9 mouse cellular contexts compared by ENCODE assay signal in genomic region chr11:118999361-118999804, GRCm38 (mm10). TPM values are rescaled to one million over a fixed set of nuclear protein-coding genes. Genes with fewer than 3 reads are reported as not detected.
DNase-seq lines count a peak whose midpoint lies in the region; ATAC-seq lines count a peak whose summit lies in the region.
"Had no signal": no experiment of that assay in that cellular context is flagged by ENCODE, and none has a peak within 500 bp of the region (broad histone marks: within the 10 kb centered on the region; RNA-seq: fewer than 3 reads in every experiment).

No protein-coding gene starts in this region.

- no peak for ATAC-seq in heart, embryonic 11.5 days (replicated peaks; ENCODE audit: insufficient number of reproducible peaks, low FRiP score, low TSS enrichment)
- ATAC-seq in embryonic facial prominence, embryonic 13.5 days (ENCODE audit: insufficient number of reproducible peaks, insufficient read depth, low FRiP score, low TSS enrichment, low read depth), result no peak
- ATAC-seq in neural tube, embryonic 14.5 days (ENCODE audit: low read depth), result peak; percentile 57
- no peak for ATAC-seq in erythroid progenitor cell, adult 5-6 weeks (replicated peaks; ENCODE audit: low FRiP score, poor library complexity, severe bottlenecking)

- H3K27ac ChIP-seq in heart, embryonic 11.5 days (ENCODE audit: low read depth, low read length), result no peak overlapping the region
- no peak overlapping the region for H3K27ac ChIP-seq in embryonic facial prominence, embryonic 13.5 days
- peak overlapping the region; percentile 78 for H3K27ac ChIP-seq in neural tube, embryonic 14.5 days (ENCODE audit: low read depth, low read length)

- no peaks in the 10 kb centered on the region for H3K4me1 ChIP-seq in heart, embryonic 11.5 days (ENCODE audit: control insufficient read depth, insufficient read depth, low read length)
- peaks cover 25% of the 10 kb centered on the region for H3K4me1 ChIP-seq in embryonic facial prominence, embryonic 13.5 days
- H3K4me1 ChIP-seq in neural tube, embryonic 14.5 days (ENCODE audit: control insufficient read depth, insufficient read depth, low read length), result peaks cover 15% of the 10 kb centered on the region

- H3K9me3 ChIP-seq in heart, embryonic 11.5 days (replicated peaks; ENCODE audit: control insufficient read depth, low read length), result no peaks in the 10 kb centered on the region; the same call in 1 of the 2 replicates
- no peaks in the 10 kb centered on the region for H3K9me3 ChIP-seq in embryonic facial prominence, embryonic 13.5 days
- no peaks in the 10 kb centered on the region for H3K9me3 ChIP-seq in neural tube, embryonic 14.5 days (ENCODE audit: control insufficient read depth, low read length)

- DNase-seq in heart, postnatal 10 days, result no peak
- DNase-seq in Muller cell, postnatal 12 days (ENCODE audit: inconsistent ontology term), result peak; percentile 14
- DNase-seq in layer of hippocampus, postnatal 14 days (ENCODE audit: low spot score in 2 of 2), result peak; percentile 38 to 49
- no peak for DNase-seq in frontal cortex, postnatal 25 days (ENCODE audit: low spot score in 2 of 2)

- peaks cover 27% of the 10 kb centered on the region for H3K27me3 ChIP-seq in heart, embryonic 11.5 days (ENCODE audit: control insufficient read depth, insufficient read depth, low read length)
- peaks cover 41% of the 10 kb centered on the region for H3K27me3 ChIP-seq in embryonic facial prominence, embryonic 13.5 days
- no peaks in the 10 kb centered on the region for H3K27me3 ChIP-seq in neural tube, embryonic 14.5 days (ENCODE audit: control insufficient read depth, insufficient read depth, low read length)

- H3K4me3 ChIP-seq in heart, embryonic 11.5 days (ENCODE audit: low read depth, low read length), result no peak overlapping the region
- peak overlapping the region; percentile 33 for H3K4me3 ChIP-seq in embryonic facial prominence, embryonic 13.5 days
- H3K4me3 ChIP-seq in neural tube, embryonic 14.5 days (ENCODE audit: low read depth, low read length), result no peak overlapping the region

- H3K9ac ChIP-seq in heart, embryonic 11.5 days (ENCODE audit: low read depth, low read length), result no peak overlapping the region
- 0 out of 2 replicates have a peak overlapping the region, but pooled peaks have one; percentile 36 for H3K9ac ChIP-seq in embryonic facial prominence, embryonic 13.5 days
- 0 out of 2 replicates have a peak overlapping the region, but pooled peaks have one; percentile 12 for H3K9ac ChIP-seq in neural tube, embryonic 14.5 days (replicated peaks; ENCODE audit: low read depth, low read length)

- intact Hi-C loops in heart, postnatal 10 days (cut with DNase I), result loop anchor here (2.0 to 5.0 kb wide), 2 partner anchors 33 to 191 kb away; no protein-coding TSS in a partner anchor

- 7% methylated on average over 26 of the region's 26 CpGs for WGBS in heart, embryonic 11.5 days (ENCODE audit: insufficient replicate concordance)
- 3% methylated on average over 26 of the region's 26 CpGs for WGBS in embryonic facial prominence, embryonic 13.5 days
- WGBS in neural tube, embryonic 14.5 days, result 2% methylated on average over 26 of the region's 26 CpGs

- no peaks in the 10 kb centered on the region for H3K36me3 ChIP-seq in heart, embryonic 11.5 days (ENCODE audit: control insufficient read depth, insufficient read depth, low read length)
- H3K36me3 ChIP-seq in embryonic facial prominence, embryonic 13.5 days, result no peaks in the 10 kb centered on the region
- no peaks in the 10 kb centered on the region for H3K36me3 ChIP-seq in neural tube, embryonic 14.5 days (ENCODE audit: control insufficient read depth, insufficient read depth, low read length)

- peak overlapping the region; percentile 60 for H3K4me2 ChIP-seq in heart, embryonic 11.5 days
- H3K4me2 ChIP-seq in embryonic facial prominence, embryonic 13.5 days, result peak overlapping the region; percentile 63
- peak overlapping the region; percentile 42 for H3K4me2 ChIP-seq in neural tube, embryonic 14.5 days (ENCODE audit: low read depth, low read length)

RNA-seq across cellular contexts. Expression of gene Enpp7, which starts 11.4 kb away (rescaled TPM):
- not detected in 2 replicates for polyA plus RNA-seq in heart, embryonic 11.5 days (2014; fragmentation: Nextera tagmentation; extraction: Ambion mirVana)
- total RNA-seq in heart, postnatal 10 days (2021), result not detected
- not detected in 2 replicates for polyA plus RNA-seq in embryonic facial prominence, embryonic 13.5 days (2015; fragmentation: Nextera tagmentation; extraction: Ambion mirVana)
- total RNA-seq in layer of hippocampus, postnatal 14 days (2021), result not detected
- not detected in 2 replicates for polyA plus RNA-seq in neural tube, embryonic 14.5 days (2014; fragmentation: Nextera tagmentation; extraction: Ambion mirVana)
- not detected in 2 replicates for total RNA-seq in erythroid progenitor cell, adult 5-6 weeks (2015; ENCODE audit: low replicate concordance)
- not detected in 2 replicates for total RNA-seq in erythroid progenitor cell, adult 5-6 weeks (2017; ENCODE audit: low replicate concordance)
- polyA plus RNA-seq: lung, embryonic 16.5 days had no signal

RNA-seq across cellular contexts. Expression of gene Cbx2, which starts 23.4 kb away (rescaled TPM):
- polyA plus RNA-seq in heart, embryonic 11.5 days (2014; fragmentation: Nextera tagmentation; extraction: Ambion mirVana), result 23.6 and 23.8 TPM in 2 replicates
- 1 to 10 TPM; 5.2 to 6.8 TPM for total RNA-seq in heart, postnatal 10 days (2021)
- 54.4 and 64.8 TPM in 2 replicates for polyA plus RNA-seq in embryonic facial prominence, embryonic 13.5 days (2015; fragmentation: Nextera tagmentation; extraction: Ambion mirVana)
- total RNA-seq in layer of hippocampus, postnatal 14 days (2021), result 1 to 10 TPM; 3.6 to 4.2 TPM
- 5.7 and 11.5 TPM in 2 replicates for polyA plus RNA-seq in neural tube, embryonic 14.5 days (2014; fragmentation: Nextera tagmentation; extraction: Ambion mirVana)
- total RNA-seq in erythroid progenitor cell, adult 5-6 weeks (2015; ENCODE audit: low replicate concordance), result not detected in 2 replicates
- total RNA-seq in erythroid progenitor cell, adult 5-6 weeks (2017; ENCODE audit: low replicate concordance), result 0.51 TPM in 1 of 2 replicates, not detected in the other

RNA-seq across cellular contexts. Expression of gene Cbx8, which starts 41.4 kb away (rescaled TPM):
- 6.7 and 7.8 TPM in 2 replicates for polyA plus RNA-seq in heart, embryonic 11.5 days (2014; fragmentation: Nextera tagmentation; extraction: Ambion mirVana)
- 1 to 10 TPM; 5.6 to 7.5 TPM for total RNA-seq in heart, postnatal 10 days (2021)
- 6.8 and 10.7 TPM in 2 replicates for polyA plus RNA-seq in embryonic facial prominence, embryonic 13.5 days (2015; fragmentation: Nextera tagmentation; extraction: Ambion mirVana)
- 10 to 100 TPM; 15.0 to 15.2 TPM for total RNA-seq in layer of hippocampus, postnatal 14 days (2021)
- polyA plus RNA-seq in neural tube, embryonic 14.5 days (2014; fragmentation: Nextera tagmentation; extraction: Ambion mirVana), result 7.7 and 10.1 TPM in 2 replicates
- 1.3 TPM in 1 of 2 replicates, not detected in the other for total RNA-seq in erythroid progenitor cell, adult 5-6 weeks (2015; ENCODE audit: low replicate concordance)
- 1.0 and 3.3 TPM in 2 replicates for total RNA-seq in erythroid progenitor cell, adult 5-6 weeks (2017; ENCODE audit: low replicate concordance)

Comparison
In these comparisons a context has a peak if more than half of its experiments do, and no peak if none do; other contexts are left out.
1. DNase-seq: peak in Muller cell, postnatal 12 days (single experiment) and layer of hippocampus, postnatal 14 days (2 of 2); none in heart, postnatal 10 days (0 of 2) and frontal cortex, postnatal 25 days (0 of 2).
2. Peak in every context shown above with its lines, with median percentiles within 50 percentile points of each other: H3K4me2 ChIP-seq.